Mouse (Mus musculus) heart, embryonic 11.5 days (tissue): ENCODE measurements at regions not wholly inside any gene's neighbourhood (a gene's known extent, or its start where the extent isn't known, plus 50 kb on each side); places are given as distances from the start of the nearest gene placed in this dataset.
"Not testable (repeated sequence)": the region's sequence is repeated elsewhere in the genome, so short reads cannot be mapped to it uniquely, and the experiment has no call there.

ENCODE experiments used
- ATAC-seq: fragments of 200-750 bp; cut with Nextera tagmentation; replicated peaks from 2 replicates; pipeline ENCODE4 v1.8.0; 2017; ENCODE audit warnings: moderate library complexity; ENCODE audit not compliant: insufficient number of reproducible peaks, low FRiP score, low TSS enrichment
- H3K27ac ChIP-seq: fragments of 300-500 bp; sonication (generic); 2 replicates; pipeline ENCODE4 v1.5.1; 2014; ENCODE audit warnings: mild to moderate bottlenecking, low read depth, low read length
- H3K27me3 ChIP-seq: fragments of 300-500 bp; sonication (generic); 2 replicates; pipeline ENCODE4 v1.6.1; 2014; ENCODE audit warnings: mild to moderate bottlenecking, low read length, mixed read lengths; ENCODE audit not compliant: control insufficient read depth, insufficient read depth
- H3K36me3 ChIP-seq: fragments of 300-500 bp; sonication (generic); 2 replicates; pipeline ENCODE4 v1.6.1; 2014; ENCODE audit warnings: mild to moderate bottlenecking, low read length, moderate library complexity, mixed read lengths; ENCODE audit not compliant: control insufficient read depth, insufficient read depth
- H3K4me1 ChIP-seq: fragments of 300-500 bp; sonication (generic); 2 replicates; pipeline ENCODE4 v1.6.1; 2014; ENCODE audit warnings: low read length; ENCODE audit not compliant: control insufficient read depth, insufficient read depth
- H3K4me2 ChIP-seq: fragments of 300-500 bp; sonication (generic); 2 replicates; pipeline ENCODE4 v1.6.1; 2014; ENCODE audit warnings: mild to moderate bottlenecking, moderate library complexity
- H3K4me3 ChIP-seq: fragments of 300-500 bp; sonication (generic); 2 replicates; pipeline ENCODE4 v1.5.1; 2014; ENCODE audit warnings: low read depth, low read length
- H3K9ac ChIP-seq: fragments of 300-500 bp; sonication (generic); 2 replicates; pipeline ENCODE4 v1.6.1; 2014; ENCODE audit warnings: mild to moderate bottlenecking, low read depth, low read length, moderate library complexity
- H3K9me3 ChIP-seq: fragments of 300-500 bp; sonication (generic); replicated peaks from 2 replicates; pipeline ENCODE4 v1.6.1; 2016; ENCODE audit warnings: low read length; ENCODE audit not compliant: control insufficient read depth
- WGBS: fragments of 180-500 bp; shearing (Covaris S2); extraction: QIAGEN DNeasy Blood & Tissue Kit; methylation state at CpG from one replicate; pipeline ENCODE4 v1.1.7; 2014; ENCODE audit not compliant: insufficient replicate concordance; 5-methylcytosine and 5-hydroxymethylcytosine counted together

DNA sequence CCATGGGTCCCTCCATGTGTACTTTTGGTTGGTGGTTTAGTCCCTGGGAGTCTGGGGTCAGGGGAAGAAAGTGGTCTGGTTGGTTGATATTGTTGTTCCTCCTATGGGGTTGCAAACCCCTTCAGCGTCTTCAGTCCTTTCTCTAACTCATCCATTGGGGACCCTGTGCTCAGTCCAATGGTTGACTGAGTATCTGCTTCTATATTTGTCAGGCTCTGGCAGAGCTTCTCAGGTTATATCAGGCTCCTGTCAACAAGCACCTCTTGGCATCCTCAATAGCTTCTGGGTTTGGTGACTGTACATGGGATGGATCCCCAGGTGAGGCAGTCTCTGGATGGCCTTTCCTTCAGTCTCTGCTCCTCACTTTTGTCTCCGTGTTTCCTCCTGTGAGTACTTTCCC lies 170.4 kb upstream of the Ift57 start:
- not testable (repeated sequence) for H3K27ac ChIP-seq, H3K4me2 ChIP-seq, H3K4me3 ChIP-seq, ATAC-seq, H3K36me3 ChIP-seq, H3K9me3 ChIP-seq, H3K27me3 ChIP-seq, H3K9ac ChIP-seq
- 62% methylated on average over 2 of the region's 2 CpGs for WGBS
- peaks cover 15% of the 10 kb centered on the region for H3K4me1 ChIP-seq

DNA sequence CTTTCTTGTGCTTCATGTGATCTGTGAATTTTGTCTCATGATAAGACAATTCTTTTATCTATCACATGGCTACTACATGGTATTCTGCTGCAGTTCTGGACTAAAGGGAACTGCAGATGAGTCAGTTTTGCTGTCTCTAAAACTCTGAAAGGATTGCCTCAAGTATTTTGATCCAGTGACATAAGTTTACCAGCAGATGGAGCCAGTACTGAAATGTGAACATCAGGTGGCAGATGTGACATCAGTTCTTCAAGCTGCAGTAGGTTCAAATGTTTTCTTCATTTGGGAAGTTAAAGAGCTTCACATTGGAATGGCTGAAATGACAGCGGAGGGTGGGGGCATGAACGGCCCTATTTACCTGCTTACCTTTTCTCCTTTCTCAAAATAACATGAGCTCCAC lies 170.0 kb upstream of the Ift57 start:
- Histone ChIP-seq H3K27me3 (no peaks in the 10 kb centered on the region), H3K27ac (no peak overlapping the region), H3K9ac (no peak overlapping the region), H3K4me3 (no peak overlapping the region), H3K4me1 (peaks cover 17% of the 10 kb centered on the region), H3K9me3 (no peaks in the 10 kb centered on the region), H3K4me2 (no peak overlapping the region), H3K36me3 (no peaks in the 10 kb centered on the region)
- no peak for ATAC-seq
- 74% methylated on average over 2 of the region's 2 CpGs for WGBS

DNA sequence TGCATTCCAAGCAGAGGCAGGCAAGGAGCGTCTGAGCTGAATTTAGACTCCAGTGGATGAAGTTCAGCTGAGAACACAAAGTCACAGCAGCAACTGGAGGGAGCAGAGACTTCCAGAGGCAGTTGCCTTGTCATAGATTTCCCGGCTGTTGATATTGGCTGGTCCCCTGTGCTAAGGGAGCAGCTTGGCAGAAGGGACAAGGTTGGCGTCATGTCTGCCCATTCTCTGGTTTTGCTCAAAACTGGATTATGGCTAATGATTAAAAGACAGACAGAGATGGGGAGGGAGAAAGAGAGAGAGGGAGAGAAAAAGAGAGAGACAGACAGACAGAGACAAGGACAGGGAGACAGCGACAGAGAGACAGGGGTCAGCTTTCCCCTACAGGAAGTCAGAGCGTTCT lies 169.0 kb upstream of the Ift57 start:
- no peaks in the 10 kb centered on the region for H3K27me3 ChIP-seq
- H3K4me1 ChIP-seq, result peaks cover 17% of the 10 kb centered on the region
- ATAC-seq, result no peak
- 67% methylated on average over 5 of the region's 5 CpGs for WGBS
- H3K9me3 ChIP-seq, result no peaks in the 10 kb centered on the region
- H3K4me3 ChIP-seq, result no peak overlapping the region
- H3K4me2 ChIP-seq, result no peak overlapping the region
- no peak overlapping the region for H3K27ac ChIP-seq
- H3K9ac ChIP-seq, result no peak overlapping the region
- H3K36me3 ChIP-seq, result no peaks in the 10 kb centered on the region

DNA sequence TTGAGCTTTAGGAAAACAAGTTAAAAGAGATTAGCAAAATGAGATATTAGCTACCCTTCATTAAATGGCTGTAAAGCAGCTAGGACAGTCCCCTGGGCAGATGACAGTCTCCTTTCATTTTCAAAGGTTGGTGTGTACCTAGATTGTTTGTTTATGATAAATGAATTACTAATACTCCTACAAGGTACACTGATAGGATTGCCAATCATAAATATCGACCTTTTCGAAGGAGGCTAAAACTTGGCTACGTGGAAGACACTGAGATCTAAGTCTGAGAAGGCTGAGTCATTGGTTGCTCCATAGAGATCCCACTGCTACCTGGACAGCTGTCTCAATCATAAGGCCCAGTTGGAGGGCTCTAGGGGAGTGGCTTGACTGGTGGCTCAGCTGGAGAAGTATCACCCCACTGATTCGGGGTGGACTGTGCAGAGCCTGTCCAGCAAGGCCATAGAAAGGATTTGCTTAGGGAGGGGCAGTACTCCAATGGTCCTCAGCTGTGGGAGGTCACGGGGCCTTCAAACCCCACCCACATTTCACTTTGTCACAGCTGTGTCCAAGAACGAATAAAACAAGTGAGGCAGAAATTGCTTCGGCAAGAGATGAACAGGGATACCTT lies 166.9 kb upstream of the Ift57 start:
- no peak overlapping the region for H3K4me3 ChIP-seq
- H3K36me3 ChIP-seq, result no peaks in the 10 kb centered on the region
- H3K27me3 ChIP-seq, result no peaks in the 10 kb centered on the region
- H3K9ac ChIP-seq, result no peak overlapping the region
- 81% methylated on average over 7 of the region's 7 CpGs for WGBS
- H3K4me1 ChIP-seq, result peaks cover 17% of the 10 kb centered on the region
- no peaks in the 10 kb centered on the region for H3K9me3 ChIP-seq
- H3K27ac ChIP-seq, result no peak overlapping the region
- H3K4me2 ChIP-seq, result no peak overlapping the region
- no peak for ATAC-seq

GRCm38 (mm10) chr16:49533498-49533998 lies 165.5 kb upstream of the Ift57 start:
- Histone ChIP-seq H3K36me3 (no peaks in the 10 kb centered on the region), H3K4me2 (no peak overlapping the region; the same call in 1 of the 2 replicates), H3K4me1 (peaks cover 17% of the 10 kb centered on the region), H3K9ac (no peak overlapping the region), H3K9me3 (no peaks in the 10 kb centered on the region), H3K27ac (no peak overlapping the region), H3K27me3 (no peaks in the 10 kb centered on the region), H3K4me3 (no peak overlapping the region)
- ATAC-seq, result 0 out of 2 replicates have a peak, but pooled peaks have one; percentile 18
- WGBS, result 19% methylated on average over 4 of the region's 4 CpGs

DNA sequence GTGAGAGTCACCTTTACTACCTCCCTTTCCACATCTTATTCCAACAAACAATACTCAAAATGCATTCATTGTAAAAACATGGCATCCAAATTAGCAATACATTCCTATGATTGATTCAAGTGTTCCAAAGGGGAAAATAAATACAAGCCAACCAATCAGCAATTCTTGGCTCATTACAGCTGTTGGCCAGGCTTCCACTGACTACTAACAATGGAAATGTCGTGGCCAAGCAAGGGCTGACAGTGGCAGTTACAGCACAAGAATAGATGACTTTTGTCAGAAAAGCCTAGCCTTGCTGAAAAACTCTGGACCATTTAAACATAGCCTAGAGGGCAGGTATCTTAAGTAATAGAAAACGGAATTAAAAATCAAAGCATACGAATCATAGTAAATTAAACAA lies 148.8 kb upstream of the Ift57 start:
- Histone ChIP-seq H3K27ac (no peak overlapping the region), H3K4me1 (no peaks in the 10 kb centered on the region), H3K4me3 (no peak overlapping the region), H3K4me2 (no peak overlapping the region), H3K36me3 (no peaks in the 10 kb centered on the region), H3K27me3 (no peaks in the 10 kb centered on the region), H3K9ac (no peak overlapping the region), H3K9me3 (no peaks in the 10 kb centered on the region)
- no peak for ATAC-seq
- 68% methylated on average over 3 of the region's 3 CpGs for WGBS

GRCm38 (mm10) chr16:49570031-49570430 lies 129.0 kb upstream of the Ift57 start:
- no peak overlapping the region for H3K9ac ChIP-seq
- H3K27ac ChIP-seq, result no peak overlapping the region
- no peaks in the 10 kb centered on the region for H3K27me3 ChIP-seq
- no peak overlapping the region for H3K4me3 ChIP-seq
- H3K9me3 ChIP-seq, result no peaks in the 10 kb centered on the region
- no peaks in the 10 kb centered on the region for H3K4me1 ChIP-seq
- 78% methylated on average over 2 of the region's 2 CpGs for WGBS
- no peak overlapping the region for H3K4me2 ChIP-seq
- no peaks in the 10 kb centered on the region for H3K36me3 ChIP-seq
- ATAC-seq, result no peak

DNA sequence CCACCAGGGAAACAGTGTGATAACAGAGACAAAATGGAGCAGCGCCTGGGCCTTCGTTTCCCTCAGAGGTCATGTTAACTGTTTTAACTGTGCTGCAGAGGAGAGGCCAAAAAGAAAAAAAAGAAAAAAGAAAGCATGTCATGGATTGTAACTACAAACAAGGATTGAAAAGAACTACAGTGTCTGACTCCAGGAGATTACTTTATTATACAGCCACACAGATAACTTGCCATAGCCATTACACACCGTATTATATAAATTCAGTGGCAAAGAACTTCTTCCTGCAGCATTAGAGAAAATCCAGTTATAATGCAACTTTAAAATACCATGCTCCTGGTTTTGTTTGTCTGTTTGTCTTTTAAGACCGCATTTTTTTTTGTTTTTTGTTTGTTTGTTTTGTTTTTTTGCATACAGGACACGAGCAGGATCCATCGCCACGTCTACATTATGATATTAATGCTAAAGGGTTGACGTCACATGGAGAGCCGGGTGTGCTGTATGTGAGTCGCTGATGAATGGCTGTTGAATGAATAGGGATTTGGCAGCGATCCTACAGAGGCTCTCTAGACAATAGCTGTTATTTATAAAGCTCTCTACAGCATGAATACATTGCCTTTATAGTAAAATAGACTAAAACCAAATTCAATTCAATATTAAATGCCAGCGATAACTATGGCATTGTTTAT lies 126.4 kb upstream of the Ift57 start:
- Histone ChIP-seq H3K4me1 (no peaks in the 10 kb centered on the region), H3K9me3 (no peaks in the 10 kb centered on the region), H3K36me3 (no peaks in the 10 kb centered on the region), H3K27me3 (no peaks in the 10 kb centered on the region), H3K4me2 (no peak overlapping the region), H3K9ac (no peak overlapping the region), H3K27ac (no peak overlapping the region), H3K4me3 (no peak overlapping the region)
- no peak for ATAC-seq
- 73% methylated on average over 12 of the region's 12 CpGs for WGBS

GRCm38 (mm10) chr16:49573171-49573517 lies 125.9 kb upstream of the Ift57 start:
- H3K4me3 ChIP-seq, result no peak overlapping the region
- H3K4me2 ChIP-seq, result no peak overlapping the region
- 82% methylated on average over 3 of the region's 3 CpGs for WGBS
- no peak overlapping the region for H3K27ac ChIP-seq
- H3K27me3 ChIP-seq, result no peaks in the 10 kb centered on the region
- H3K36me3 ChIP-seq, result no peaks in the 10 kb centered on the region
- H3K9ac ChIP-seq, result no peak overlapping the region
- H3K9me3 ChIP-seq, result no peaks in the 10 kb centered on the region
- no peaks in the 10 kb centered on the region for H3K4me1 ChIP-seq
- ATAC-seq, result no peak
